Mouse (Mus musculus) limb, embryonic 10.5 days (tissue): ENCODE data around the gene Cldn12. TPM values are rescaled to one million over a fixed set of nuclear protein-coding genes. Genes with fewer than 3 reads are reported as not detected.
A peak's percentile ranks its signal among the peaks of the same experiment; 100 is the strongest.

Experiments
- DNase-seq: peaks from one replicate; pipeline ENCODE4 v3.0.0-alpha.2; 2017; ENCODE audit warnings: low spot score
- H3K27ac ChIP-seq: fragments of 300-500 bp; sonication (generic); 2 replicates; pipeline ENCODE4 v1.5.1; 2016; ENCODE audit warnings: mild to moderate bottlenecking
- H3K27me3 ChIP-seq: fragments of 300-500 bp; sonication (generic); 2 replicates; pipeline ENCODE4 v1.6.1; 2016; ENCODE audit warnings: low read depth, mild to moderate bottlenecking; ENCODE audit not compliant: poor library complexity, severe bottlenecking
- H3K36me3 ChIP-seq: fragments of 300-500 bp; sonication (generic); 2 replicates; pipeline ENCODE4 v1.6.1; 2016; ENCODE audit warnings: mild to moderate bottlenecking, moderate library complexity
- H3K4me1 ChIP-seq: fragments of 300-500 bp; sonication (generic); 2 replicates; pipeline ENCODE4 v1.6.1; 2016
- H3K4me3 ChIP-seq: fragments of 300-500 bp; sonication (generic); 2 replicates; pipeline ENCODE4 v1.5.1; 2016; ENCODE audit warnings: mild to moderate bottlenecking, moderate library complexity
- H3K9me3 ChIP-seq: fragments of 300-500 bp; sonication (generic); replicated peaks from 2 replicates; pipeline ENCODE4 v1.6.1; 2016; ENCODE audit warnings: mild to moderate bottlenecking
- WGBS: fragments of 180-500 bp; shearing (Covaris S2); methylation state at CpG from one replicate; pipeline ENCODE4 v1.1.7; 2016; 5-methylcytosine and 5-hydroxymethylcytosine counted together
- polyA plus RNA-seq: library from polyadenylated mRNA; unstranded; fragments of >200 nt; fragmentation: Nextera tagmentation; extraction: Ambion mirVana; gene quantifications from 2 replicates; pipeline ENCODE4 v1.2.1, GENCODE M21; 2016

The Cldn12 gene
- polyA plus RNA-seq, 1 experiment from 2014 or later, result 25.7 TPM

GRCm38 (mm10) chr5:5510989-5511388 lies 3.8 kb downstream of the Cldn12 start:
- no peak overlapping the region for H3K4me3 ChIP-seq
- 87% methylated on average over 5 of the region's 5 CpGs for WGBS

GRCm38 (mm10) chr5:5510304-5510887 lies 4.4 kb downstream of the Cldn12 start:
- DNase-seq, result no peak
- 93% methylated on average over 10 of the region's 10 CpGs for WGBS
- Histone ChIP-seq H3K27ac (no peak overlapping the region), H3K4me1 (0 out of 2 replicates have a peak, but pooled peaks cover 2% of the 10 kb centered on the region), H3K27me3 (no peaks in the 10 kb centered on the region), H3K4me3 (no peak overlapping the region), H3K36me3 (peaks cover 41% of the 10 kb centered on the region), H3K9me3 (no peaks in the 10 kb centered on the region)

More at GRCm38 (mm10) chr5:5510989-5511388, 3.8 kb downstream of the Cldn12 start:
- no peak overlapping the region for H3K27ac ChIP-seq
- no peaks in the 10 kb centered on the region for H3K9me3 ChIP-seq
- H3K36me3 ChIP-seq, result peaks cover 41% of the 10 kb centered on the region
- H3K27me3 ChIP-seq, result no peaks in the 10 kb centered on the region
- 0 out of 2 replicates have a peak, but pooled peaks cover 2% of the 10 kb centered on the region for H3K4me1 ChIP-seq
- no peak for DNase-seq

GRCm38 (mm10) chr5:5508231-5508630 lies 6.5 kb downstream of the Cldn12 start:
- no peaks in the 10 kb centered on the region for H3K9me3 ChIP-seq
- no peak overlapping the region for H3K4me3 ChIP-seq
- no peaks in the 10 kb centered on the region for H3K27me3 ChIP-seq
- WGBS, result 86% methylated on average over 10 of the region's 10 CpGs
- no peaks in the 10 kb centered on the region for H3K4me1 ChIP-seq
- H3K27ac ChIP-seq, result no peak overlapping the region
- DNase-seq, result no peak
- H3K36me3 ChIP-seq, result peaks cover 49% of the 10 kb centered on the region

- peak; percentile 70 for DNase-seq
- WGBS, result 68% methylated on average over 20 of the region's 20 CpGs
- Histone ChIP-seq H3K27ac (no peak overlapping the region), H3K4me1 (no peaks in the 10 kb centered on the region), H3K36me3 (peaks cover 49% of the 10 kb centered on the region), H3K27me3 (no peaks in the 10 kb centered on the region), H3K9me3 (no peaks in the 10 kb centered on the region), H3K4me3 (no peak overlapping the region)
Observed at GRCm38 (mm10) chr5:5507701-5508225, 7.0 kb downstream of the Cldn12 start.

- no peaks in the 10 kb centered on the region for H3K27me3 ChIP-seq
- WGBS, result 91% methylated on average over 13 of the region's 13 CpGs
- no peak for DNase-seq
- no peak overlapping the region for H3K4me3 ChIP-seq
- no peaks in the 10 kb centered on the region for H3K9me3 ChIP-seq
- H3K36me3 ChIP-seq, result peaks cover 30% of the 10 kb centered on the region
- H3K4me1 ChIP-seq, result no peaks in the 10 kb centered on the region
- H3K27ac ChIP-seq, result no peak overlapping the region
Observed at GRCm38 (mm10) chr5:5504456-5504855, 10.3 kb downstream of the Cldn12 start.

- DNase-seq, result no peak
- H3K36me3 ChIP-seq, result peaks cover 30% of the 10 kb centered on the region
- H3K27ac ChIP-seq, result no peak overlapping the region
- no peaks in the 10 kb centered on the region for H3K4me1 ChIP-seq
- H3K4me3 ChIP-seq, result no peak overlapping the region
- H3K27me3 ChIP-seq, result no peaks in the 10 kb centered on the region
- 96% methylated on average over 4 of the region's 4 CpGs for WGBS
- no peaks in the 10 kb centered on the region for H3K9me3 ChIP-seq
Observed at GRCm38 (mm10) chr5:5503381-5503780, 11.4 kb downstream of the Cldn12 start.

- Histone ChIP-seq H3K4me3 (no peak overlapping the region), H3K36me3 (peaks cover 12% of the 10 kb centered on the region), H3K27me3 (no peaks in the 10 kb centered on the region), H3K4me1 (no peaks in the 10 kb centered on the region), H3K27ac (no peak overlapping the region), H3K9me3 (no peaks in the 10 kb centered on the region)
- no peak for DNase-seq
- WGBS, result 93% methylated on average over 2 of the region's 2 CpGs
Observed at GRCm38 (mm10) chr5:5501583-5501982, 13.2 kb downstream of the Cldn12 start.

- DNase-seq, result no peak
- WGBS, result 79% methylated on average over 3 of the region's 3 CpGs
- Histone ChIP-seq H3K4me1 (no peaks in the 10 kb centered on the region), H3K4me3 (no peak overlapping the region), H3K9me3 (no peaks in the 10 kb centered on the region), H3K27me3 (peaks cover 8% of the 10 kb centered on the region; the same call in 1 of the 2 replicates), H3K36me3 (no peaks in the 10 kb centered on the region), H3K27ac (no peak overlapping the region)
Observed at GRCm38 (mm10) chr5:5496393-5496792, 18.4 kb downstream of the Cldn12 start.

- H3K4me3 ChIP-seq, result no peak overlapping the region
- no peaks in the 10 kb centered on the region for H3K4me1 ChIP-seq
- H3K36me3 ChIP-seq, result no peaks in the 10 kb centered on the region
- no peak overlapping the region for H3K27ac ChIP-seq
- no peak for DNase-seq
- WGBS, result 87% methylated on average over 4 of the region's 4 CpGs
- no peaks in the 10 kb centered on the region for H3K9me3 ChIP-seq
- peaks cover 8% of the 10 kb centered on the region; the same call in 1 of the 2 replicates for H3K27me3 ChIP-seq
Observed at GRCm38 (mm10) chr5:5495042-5495441, 19.7 kb downstream of the Cldn12 start.

- Histone ChIP-seq H3K27me3 (peaks cover 8% of the 10 kb centered on the region; the same call in 1 of the 2 replicates), H3K4me3 (no peak overlapping the region), H3K27ac (no peak overlapping the region), H3K9me3 (no peaks in the 10 kb centered on the region), H3K36me3 (no peaks in the 10 kb centered on the region), H3K4me1 (no peaks in the 10 kb centered on the region)
- 41% methylated on average over 16 of the region's 16 CpGs for WGBS
- peak; percentile 42 for DNase-seq
Observed at GRCm38 (mm10) chr5:5494269-5495005, 20.3 kb downstream of the Cldn12 start.

- Histone ChIP-seq H3K4me3 (no peak overlapping the region), H3K9me3 (no peaks in the 10 kb centered on the region), H3K36me3 (no peaks in the 10 kb centered on the region), H3K4me1 (no peaks in the 10 kb centered on the region), H3K27ac (no peak overlapping the region), H3K27me3 (peaks cover 8% of the 10 kb centered on the region; the same call in 1 of the 2 replicates)
- WGBS, result 92% methylated on average over 4 of the region's 4 CpGs
- DNase-seq, result no peak
Observed at GRCm38 (mm10) chr5:5492163-5492562, 22.6 kb downstream of the Cldn12 start.

- WGBS, result 48% methylated on average over 3 of the region's 3 CpGs
- Histone ChIP-seq H3K27me3 (no peaks in the 10 kb centered on the region), H3K27ac (no peak overlapping the region), H3K36me3 (no peaks in the 10 kb centered on the region), H3K4me3 (no peak overlapping the region), H3K9me3 (no peaks in the 10 kb centered on the region), H3K4me1 (no peaks in the 10 kb centered on the region)
- no peak for DNase-seq
Observed at GRCm38 (mm10) chr5:5486071-5486470, 28.7 kb downstream of the Cldn12 start.

GRCm38 (mm10) chr5:5483254-5483858 lies 31.4 kb downstream of the Cldn12 start:
- DNase-seq, result no peak
- Histone ChIP-seq H3K36me3 (no peaks in the 10 kb centered on the region), H3K27me3 (no peaks in the 10 kb centered on the region), H3K4me3 (no peak overlapping the region), H3K4me1 (no peaks in the 10 kb centered on the region), H3K9me3 (no peaks in the 10 kb centered on the region), H3K27ac (no peak overlapping the region)
- 77% methylated on average over 9 of the region's 9 CpGs for WGBS
